Mouse (Mus musculus): ENCODE data around the gene Skap2. TPM values are rescaled to one million over a fixed set of nuclear protein-coding genes. Genes with fewer than 3 reads are reported as not detected.

The Skap2 gene
- polyA plus RNA-seq, 1 experiment from 2014 or later: 15.2 TPM

DNA sequence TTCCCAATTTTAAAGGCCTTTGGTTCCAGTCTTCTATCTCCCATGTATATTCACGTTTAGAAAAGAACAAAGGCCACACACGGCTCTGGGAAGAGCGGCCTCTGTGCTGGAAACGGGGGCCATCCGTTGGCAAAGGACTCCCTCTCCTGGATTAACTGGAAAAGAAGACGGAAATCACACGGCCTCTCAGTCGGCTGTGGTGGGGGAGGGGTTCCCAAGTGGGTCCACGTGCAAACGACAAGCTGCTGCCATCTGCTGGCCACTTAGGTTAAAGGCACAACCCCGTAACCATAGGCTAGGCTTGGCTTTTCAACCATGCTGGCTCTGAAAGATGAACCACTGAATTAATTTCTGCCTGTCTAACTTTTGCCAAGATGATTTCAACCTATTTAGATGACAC is 154.5 kb downstream of the Skap2 start:
- WGBS: under 1% methylated on average over 11 of the region's 11 CpGs
- peaks cover 2 to 4% of the 10 kb centered on the region in 2 experiments; a peak in 3 of 4 replicates for H3K4me1 ChIP-seq (ENCODE audit: control insufficient read depth in 2 of 2, insufficient read depth in 2 of 2, low read length in 2 of 2)
- no peak overlapping the region for H3K4me2 ChIP-seq (ENCODE audit: low read length)
- no peak overlapping the region for H3K9ac ChIP-seq (ENCODE audit: low read length)
- H3K27ac ChIP-seq (replicated peaks in 1 of 2; ENCODE audit: control insufficient read depth in 1 of 2, insufficient read depth in 1 of 2, low read depth in 2 of 2, low read length in 2 of 2): no peak overlapping the region
- peak; percentile 83 for ATAC-seq (ENCODE audit: insufficient number of reproducible peaks, insufficient read depth, low FRiP score, low read depth)
- H3K27me3 ChIP-seq (ENCODE audit: control insufficient read depth, insufficient read depth, low read length): no peaks in the 10 kb centered on the region
- H3K36me3 ChIP-seq (ENCODE audit: control insufficient read depth, insufficient read depth, low read length): no peaks in the 10 kb centered on the region
- H3K9me3 ChIP-seq (ENCODE audit: control insufficient read depth, low read length): no peaks in the 10 kb centered on the region
- H3K4me3 ChIP-seq (ENCODE audit: control insufficient read depth in 1 of 2, insufficient read depth in 1 of 2, low read depth in 1 of 2, low read length in 2 of 2): no peak overlapping the region

DNA sequence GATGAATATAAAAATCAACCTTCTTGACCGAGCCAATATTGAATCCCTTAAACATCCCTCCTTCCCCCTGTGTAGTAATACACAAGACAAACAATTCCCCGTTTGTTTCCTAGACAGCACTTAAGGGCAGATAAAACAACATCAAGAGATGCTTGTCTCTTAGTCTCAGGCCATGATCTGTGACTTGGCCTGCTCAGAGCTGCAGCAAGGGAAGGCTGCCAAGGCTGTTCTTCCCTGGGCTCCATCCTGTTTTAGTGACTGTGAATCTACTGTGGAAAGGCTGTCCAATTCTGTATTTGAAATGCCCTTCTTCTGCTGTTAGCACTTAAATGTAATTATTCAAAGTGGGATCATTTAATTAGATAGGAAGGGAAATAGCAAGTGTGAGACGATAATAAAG is 159.1 kb downstream of the Skap2 start:
- H3K4me3 ChIP-seq (ENCODE audit: control insufficient read depth in 1 of 2, insufficient read depth in 1 of 2, low read depth in 1 of 2, low read length in 2 of 2): no peak overlapping the region
- H3K27me3 ChIP-seq (ENCODE audit: control insufficient read depth, insufficient read depth, low read length): no peaks in the 10 kb centered on the region
- ATAC-seq (ENCODE audit: insufficient number of reproducible peaks, insufficient read depth, low FRiP score, low read depth): no peak
- H3K9me3 ChIP-seq (ENCODE audit: control insufficient read depth, low read length): no peaks in the 10 kb centered on the region
- no peak overlapping the region for H3K4me2 ChIP-seq (ENCODE audit: low read length)
- no peak overlapping the region for H3K9ac ChIP-seq (ENCODE audit: low read length)
- no peak overlapping the region for H3K27ac ChIP-seq (replicated peaks in 1 of 2; ENCODE audit: control insufficient read depth in 1 of 2, insufficient read depth in 1 of 2, low read depth in 2 of 2, low read length in 2 of 2)
- 76% methylated on average over 3 of the region's 3 CpGs for WGBS
- no peaks in the 10 kb centered on the region for H3K36me3 ChIP-seq (ENCODE audit: control insufficient read depth, insufficient read depth, low read length)
- H3K4me1 ChIP-seq (ENCODE audit: control insufficient read depth in 2 of 2, insufficient read depth in 2 of 2, low read length in 2 of 2): peaks cover 6 to 8% of the 10 kb centered on the region in 2 experiments; a peak in 3 of 4 replicates

DNA sequence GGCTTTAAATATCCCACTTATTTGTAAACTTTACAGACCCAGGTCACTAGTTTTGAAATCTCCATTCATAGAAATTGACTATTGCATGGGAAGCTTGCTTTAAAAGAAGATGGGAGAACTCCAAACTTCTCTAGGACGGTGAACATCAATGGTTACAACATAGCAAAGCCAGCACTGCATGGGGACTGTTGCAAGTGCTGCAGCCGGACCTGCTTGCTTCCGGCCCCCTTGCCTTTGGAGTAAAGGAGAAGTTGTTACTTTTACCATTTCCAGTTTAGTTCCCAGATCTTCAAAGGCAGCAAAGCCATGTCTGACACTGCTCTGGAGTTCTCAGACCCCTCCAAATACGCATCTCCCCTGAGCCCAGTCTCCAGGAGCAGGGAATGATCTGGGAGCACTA is 159.7 kb downstream of the Skap2 start:
- no peaks in the 10 kb centered on the region for H3K9me3 ChIP-seq (ENCODE audit: control insufficient read depth, low read length)
- H3K36me3 ChIP-seq (ENCODE audit: control insufficient read depth, insufficient read depth, low read length): no peaks in the 10 kb centered on the region
- no peak for ATAC-seq (ENCODE audit: insufficient number of reproducible peaks, insufficient read depth, low FRiP score, low read depth)
- no peaks in the 10 kb centered on the region for H3K27me3 ChIP-seq (ENCODE audit: control insufficient read depth, insufficient read depth, low read length)
- no peak overlapping the region for H3K9ac ChIP-seq (ENCODE audit: low read length)
- H3K27ac ChIP-seq (replicated peaks in 1 of 2; ENCODE audit: control insufficient read depth in 1 of 2, insufficient read depth in 1 of 2, low read depth in 2 of 2, low read length in 2 of 2): no peak overlapping the region
- WGBS: 65% methylated on average over 4 of the region's 4 CpGs
- no peak overlapping the region for H3K4me2 ChIP-seq (ENCODE audit: low read length)
- H3K4me3 ChIP-seq (ENCODE audit: control insufficient read depth in 1 of 2, insufficient read depth in 1 of 2, low read depth in 1 of 2, low read length in 2 of 2): no peak overlapping the region
- peaks cover 6 to 8% of the 10 kb centered on the region in 2 experiments; a peak in 3 of 4 replicates for H3K4me1 ChIP-seq (ENCODE audit: control insufficient read depth in 2 of 2, insufficient read depth in 2 of 2, low read length in 2 of 2)

DNA sequence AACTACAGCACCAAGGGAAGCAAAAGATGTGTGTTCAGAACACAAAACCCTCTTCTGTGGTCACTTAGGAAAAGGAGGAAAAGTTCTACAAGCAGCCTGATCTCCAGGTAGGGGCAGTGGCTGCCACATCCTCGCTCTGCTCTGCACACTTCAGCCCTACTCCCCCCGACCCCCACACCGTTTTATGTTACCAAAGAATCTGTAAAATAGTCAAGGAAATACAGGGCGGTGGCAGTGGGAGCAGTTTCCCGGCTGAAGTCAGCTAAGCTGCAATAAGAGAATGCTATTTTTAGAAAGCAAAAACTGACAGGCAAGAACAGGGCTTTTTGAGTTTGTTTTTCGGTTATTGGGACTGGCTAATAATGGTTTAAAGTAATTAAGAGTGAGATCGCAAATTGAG is 160.8 kb downstream of the Skap2 start:
- Histone ChIP-seq H3K27ac (replicated peaks in 1 of 2; ENCODE audit: control insufficient read depth in 1 of 2, insufficient read depth in 1 of 2, low read depth in 2 of 2, low read length in 2 of 2) (no peak overlapping the region), H3K4me1 (ENCODE audit: control insufficient read depth in 2 of 2, insufficient read depth in 2 of 2, low read length in 2 of 2) (peaks cover 11 to 13% of the 10 kb centered on the region in 2 experiments), H3K4me2 (ENCODE audit: low read length) (0 out of 2 replicates have a peak overlapping the region, but pooled peaks have one; percentile 14), H3K27me3 (ENCODE audit: control insufficient read depth, insufficient read depth, low read length) (no peaks in the 10 kb centered on the region), H3K4me3 (ENCODE audit: control insufficient read depth in 1 of 2, insufficient read depth in 1 of 2, low read depth in 1 of 2, low read length in 2 of 2) (no peak overlapping the region), H3K9me3 (ENCODE audit: control insufficient read depth, low read length) (no peaks in the 10 kb centered on the region), H3K9ac (ENCODE audit: low read length) (peak overlapping the region; percentile 22; the same call in 1 of the 2 replicates), H3K36me3 (ENCODE audit: control insufficient read depth, insufficient read depth, low read length) (no peaks in the 10 kb centered on the region)
- whole genome bisulfite sequencing: 23% methylated on average over 7 of the region's 7 CpGs
- ATAC-seq (ENCODE audit: insufficient number of reproducible peaks, insufficient read depth, low FRiP score, low read depth): no peak

DNA sequence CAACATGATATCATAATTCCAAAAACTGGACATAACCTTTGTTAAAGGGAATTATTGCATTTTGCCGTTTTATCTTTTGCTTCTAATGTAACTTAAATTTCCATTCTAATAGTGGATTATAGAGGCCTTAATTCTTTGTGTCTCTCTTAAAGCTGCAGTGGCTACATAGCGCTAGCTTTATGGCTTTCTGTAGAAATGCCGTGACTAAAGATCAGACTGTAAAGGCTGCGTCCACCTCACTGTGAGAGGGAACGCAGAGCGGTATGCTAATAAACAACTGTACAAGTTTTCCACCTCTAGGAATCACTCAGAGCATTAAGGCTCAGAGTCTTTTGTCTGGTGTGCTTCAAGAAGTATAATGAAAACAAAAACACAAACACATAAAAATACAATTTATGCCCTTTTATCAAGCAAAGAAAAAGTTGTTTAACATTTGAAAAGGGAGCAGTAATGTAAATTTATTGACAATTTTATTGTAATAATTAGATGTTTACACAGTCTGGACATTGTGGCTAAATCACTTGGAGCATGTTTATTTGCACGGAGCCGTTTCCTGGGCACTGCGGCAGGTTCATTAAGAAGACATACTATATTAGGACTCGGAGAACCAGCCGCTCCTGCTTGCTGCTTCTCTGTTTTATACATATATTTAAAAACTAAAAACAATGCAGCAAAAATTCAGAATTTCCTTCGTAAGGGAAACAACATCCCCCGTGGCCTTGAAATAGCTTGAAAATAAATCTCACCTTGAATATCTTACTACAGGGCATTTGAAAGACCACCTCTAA is 162.1 kb downstream of the Skap2 start:
- H3K4me3 ChIP-seq (ENCODE audit: control insufficient read depth in 1 of 2, insufficient read depth in 1 of 2, low read depth in 1 of 2, low read length in 2 of 2): no peak overlapping the region
- WGBS: 90% methylated on average over 13 of the region's 13 CpGs
- no peak overlapping the region for H3K27ac ChIP-seq (replicated peaks in 1 of 2; ENCODE audit: control insufficient read depth in 1 of 2, insufficient read depth in 1 of 2, low read depth in 2 of 2, low read length in 2 of 2)
- H3K9me3 ChIP-seq (ENCODE audit: control insufficient read depth, low read length): no peaks in the 10 kb centered on the region
- H3K36me3 ChIP-seq (ENCODE audit: control insufficient read depth, insufficient read depth, low read length): no peaks in the 10 kb centered on the region
- H3K4me1 ChIP-seq (ENCODE audit: control insufficient read depth in 2 of 2, insufficient read depth in 2 of 2, low read length in 2 of 2): peaks cover 11 to 15% of the 10 kb centered on the region in 2 experiments
- no peak for ATAC-seq (ENCODE audit: insufficient number of reproducible peaks, insufficient read depth, low FRiP score, low read depth)
- H3K9ac ChIP-seq (ENCODE audit: low read length): no peak overlapping the region
- H3K27me3 ChIP-seq (ENCODE audit: control insufficient read depth, insufficient read depth, low read length): no peaks in the 10 kb centered on the region
- no peak overlapping the region for H3K4me2 ChIP-seq (ENCODE audit: low read length)

DNA sequence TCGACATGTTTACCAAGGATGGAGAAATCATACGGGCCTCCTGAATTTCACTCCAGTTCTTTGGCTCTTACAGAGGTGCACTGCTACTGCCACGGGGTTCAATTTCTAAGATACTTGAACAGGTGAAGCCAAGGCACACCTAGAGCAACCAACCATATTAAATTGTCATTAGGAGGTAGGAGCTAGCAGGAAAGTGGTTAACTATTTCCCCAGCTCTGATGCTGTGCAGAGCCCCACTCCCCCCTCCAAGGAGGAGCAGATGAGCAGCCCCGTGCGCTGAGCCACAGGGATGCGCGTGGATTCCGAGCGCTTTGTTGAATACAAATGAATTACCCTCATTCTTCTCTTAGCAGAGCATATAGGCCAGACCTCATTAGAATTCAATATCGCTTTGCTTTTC is 162.8 kb downstream of the Skap2 start:
- WGBS: 83% methylated on average over 10 of the region's 10 CpGs
- Histone ChIP-seq H3K4me3 (ENCODE audit: control insufficient read depth in 1 of 2, insufficient read depth in 1 of 2, low read depth in 1 of 2, low read length in 2 of 2) (no peak overlapping the region), H3K4me2 (ENCODE audit: low read length) (no peak overlapping the region), H3K4me1 (ENCODE audit: control insufficient read depth in 2 of 2, insufficient read depth in 2 of 2, low read length in 2 of 2) (peaks cover 12 to 16% of the 10 kb centered on the region in 2 experiments), H3K9ac (ENCODE audit: low read length) (no peak overlapping the region), H3K27ac (replicated peaks in 1 of 2; ENCODE audit: control insufficient read depth in 1 of 2, insufficient read depth in 1 of 2, low read depth in 2 of 2, low read length in 2 of 2) (no peak overlapping the region), H3K36me3 (ENCODE audit: control insufficient read depth, insufficient read depth, low read length) (no peaks in the 10 kb centered on the region), H3K27me3 (ENCODE audit: control insufficient read depth, insufficient read depth, low read length) (no peaks in the 10 kb centered on the region), H3K9me3 (ENCODE audit: control insufficient read depth, low read length) (no peaks in the 10 kb centered on the region)
- ATAC-seq (ENCODE audit: insufficient number of reproducible peaks, insufficient read depth, low FRiP score, low read depth): no peak

DNA sequence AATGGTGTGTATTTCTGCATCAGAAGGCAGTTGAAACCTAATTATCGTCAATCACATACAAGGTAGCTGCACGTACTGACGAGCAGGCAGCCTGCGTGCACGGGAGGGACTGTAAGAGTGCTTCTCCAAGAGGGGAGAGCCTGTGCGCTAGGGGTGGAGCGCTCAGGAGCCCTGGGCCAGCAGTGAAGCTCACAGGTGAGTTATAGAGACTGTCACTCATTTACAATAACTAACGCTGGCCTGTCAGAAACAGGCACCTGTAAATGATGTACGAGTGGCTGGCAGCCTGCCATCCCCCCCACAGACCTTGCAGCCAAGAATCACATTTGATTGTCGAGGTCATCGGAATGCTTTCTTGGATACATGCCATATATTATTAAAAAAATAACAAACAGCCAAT is 168.2 kb downstream of the Skap2 start:
- H3K9ac ChIP-seq (ENCODE audit: low read length): no peak overlapping the region
- 46% methylated on average over 11 of the region's 11 CpGs for WGBS
- H3K9me3 ChIP-seq (ENCODE audit: control insufficient read depth, low read length): no peaks in the 10 kb centered on the region
- no peaks in the 10 kb centered on the region for H3K27me3 ChIP-seq (ENCODE audit: control insufficient read depth, insufficient read depth, low read length)
- H3K36me3 ChIP-seq (ENCODE audit: control insufficient read depth, insufficient read depth, low read length): no peaks in the 10 kb centered on the region
- no peak for ATAC-seq (ENCODE audit: insufficient number of reproducible peaks, insufficient read depth, low FRiP score, low read depth)
- H3K4me2 ChIP-seq (ENCODE audit: low read length): peak overlapping the region; percentile 31
- H3K4me1 ChIP-seq (ENCODE audit: control insufficient read depth in 2 of 2, insufficient read depth in 2 of 2, low read length in 2 of 2): peaks cover 16 to 17% of the 10 kb centered on the region in 2 experiments
- no peak overlapping the region for H3K4me3 ChIP-seq (ENCODE audit: control insufficient read depth in 1 of 2, insufficient read depth in 1 of 2, low read depth in 1 of 2, low read length in 2 of 2)
- H3K27ac ChIP-seq (replicated peaks in 1 of 2; ENCODE audit: control insufficient read depth in 1 of 2, insufficient read depth in 1 of 2, low read depth in 2 of 2, low read length in 2 of 2): peak overlapping the region in 1 of 2 experiments; percentile 35; a peak in 1 of 4 replicates
